In genomic region chr2:129403786-129404185, GRCm38 (mm10) we compare ENCODE assay signal across 16 mouse cellular contexts. TPM values are rescaled to one million over a fixed set of nuclear protein-coding genes. Genes with fewer than 3 reads are reported as not detected.
"Had no signal": no experiment of that assay in that cellular context is flagged by ENCODE, and none has a peak within 500 bp of the region (broad histone marks: within the 10 kb centered on the region; RNA-seq: fewer than 3 reads in every experiment).

No protein-coding gene starts in this region.

- H3K4me3 ChIP-seq: neural tube, embryonic 13.5 days; neural tube, embryonic 15.5 days; stomach, embryonic 15.5 days had no signal

- H3K9ac ChIP-seq: neural tube, embryonic 13.5 days; neural tube, embryonic 15.5 days; stomach, embryonic 15.5 days had no signal

- H3K9me3 ChIP-seq: neural tube, embryonic 13.5 days; neural tube, embryonic 15.5 days; stomach, embryonic 15.5 days had no signal

- H3K27ac ChIP-seq: neural tube, embryonic 13.5 days; neural tube, embryonic 15.5 days; stomach, embryonic 15.5 days; stomach, postnatal 0 days had no signal

- H3K4me2 ChIP-seq: neural tube, embryonic 13.5 days; neural tube, embryonic 15.5 days; stomach, embryonic 15.5 days had no signal

- H3K36me3 ChIP-seq: neural tube, embryonic 13.5 days; neural tube, embryonic 15.5 days; stomach, embryonic 15.5 days had no signal

- H3K4me1 ChIP-seq: neural tube, embryonic 13.5 days; neural tube, embryonic 15.5 days; stomach, embryonic 15.5 days had no signal

- H3K27me3 ChIP-seq: neural tube, embryonic 13.5 days; neural tube, embryonic 15.5 days; stomach, embryonic 15.5 days had no signal

- DNase-seq: retina, postnatal 1 day; right cerebral cortex, adult 18-20 months; right cerebral cortex, postnatal 14 days; right cerebral cortex, postnatal 25 days; right cerebral cortex, postnatal 4 days; spleen, adult 18-20 months; thymus, adult 18-20 months; thymus, adult 2 months; thymus, postnatal 14 days; thymus, postnatal 25 days; thymus, postnatal 36 days; thymus, postnatal 4 days had no signal

RNA-seq across cellular contexts. Expression of gene Il1b, which starts 32.8 kb away (rescaled TPM):
- polyA plus RNA-seq: neural tube, embryonic 15.5 days had no signal
